Mouse (Mus musculus) mouse trophoblast stem cell (cell line): ENCODE measurements around the gene Atrnl1.

Experiments used
- in situ Hi-C, 2 experiments: fragments of 300-500 bp; cut with MseI, MboI; formaldehyde crosslinking; loops; 2 replicates in 1 of 2; 3 replicates in 1 of 2; pipeline ENCODE4 v1.15.1; 2025

The Atrnl1 gene

DNA sequence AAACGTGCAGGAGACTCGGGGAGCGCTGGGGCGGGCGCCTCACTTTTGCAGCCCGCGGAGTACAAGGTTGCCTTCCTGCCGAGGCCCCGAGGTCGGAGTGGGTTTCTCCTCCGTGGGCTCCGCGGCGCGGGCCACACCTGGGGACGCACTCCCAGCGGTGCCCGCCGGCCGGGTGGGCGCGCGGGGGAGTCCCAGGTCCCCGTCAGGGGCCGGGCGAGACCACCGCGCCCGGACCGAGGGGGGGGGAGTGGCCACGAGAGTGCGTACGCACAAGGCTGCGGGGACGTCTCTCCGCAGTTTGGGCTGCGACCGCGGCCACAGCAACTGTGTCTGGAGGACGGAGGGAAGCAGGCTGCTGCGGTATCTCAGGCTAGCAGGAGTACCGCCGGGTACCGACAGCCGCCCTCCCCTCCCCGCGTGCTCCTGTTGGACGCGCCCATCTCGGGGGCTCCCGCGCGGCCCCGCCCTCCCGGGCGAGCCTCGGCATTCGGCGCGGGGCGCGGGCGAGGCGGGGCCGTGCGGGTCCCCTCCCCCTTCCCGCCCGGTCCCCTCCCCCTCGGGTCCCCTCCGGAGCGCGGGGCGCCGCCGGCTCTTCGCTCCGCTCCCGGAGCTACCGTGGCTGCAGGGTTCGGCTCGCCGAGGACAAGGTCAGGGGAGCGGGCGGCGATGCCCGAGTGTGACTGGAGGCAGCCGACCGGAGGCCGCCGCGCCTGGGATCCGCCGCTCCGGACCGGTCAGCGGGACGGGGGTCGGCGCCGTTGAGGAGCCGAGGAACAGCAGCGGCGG is at the start of gene Atrnl1:
TSS of gene Atrnl1 (plus strand) at position 559 of the 786 bp plus-strand sequence.
- in situ Hi-C loops = no loop called here

DNA sequence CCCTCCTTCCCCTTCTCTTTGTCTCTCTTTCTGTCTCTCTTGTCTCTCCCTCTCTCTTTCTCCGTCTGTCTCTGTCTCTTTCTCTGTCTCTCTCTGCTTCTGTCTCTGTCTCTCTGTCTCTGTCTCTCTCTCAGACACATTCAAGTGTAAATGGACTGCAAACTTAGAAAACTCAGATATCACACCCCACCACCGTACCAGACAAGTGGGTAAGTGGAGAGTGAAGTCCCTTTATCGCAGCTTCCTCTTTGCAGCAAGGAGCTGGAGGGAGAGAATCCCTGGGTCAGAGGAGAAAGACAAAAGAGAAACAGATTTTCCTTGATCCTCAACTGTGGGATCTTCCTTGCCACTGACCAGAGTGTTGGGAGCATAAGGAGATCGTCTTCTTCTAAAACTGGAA is 49.3 kb upstream of the Atrnl1 start:
- in situ Hi-C loops = no loop called here

DNA sequence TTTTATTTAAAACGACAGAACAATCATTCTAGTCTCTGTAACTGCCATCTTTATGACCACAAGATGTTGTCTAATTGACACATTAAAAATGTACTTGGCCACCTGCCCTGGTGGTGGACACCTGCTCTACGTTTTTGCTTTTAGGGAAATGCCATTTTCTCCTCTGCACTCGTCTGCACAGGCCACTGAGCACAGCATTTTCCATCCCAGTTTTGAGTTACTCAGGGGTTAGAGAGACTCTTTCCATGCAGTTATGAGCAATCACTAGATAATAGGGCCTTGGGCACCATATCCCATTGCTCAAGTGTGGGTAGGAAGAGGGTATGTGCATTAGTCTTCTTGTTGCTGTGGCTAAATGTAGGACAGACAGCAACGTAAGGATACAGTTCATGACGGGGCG is 41.8 kb upstream of the Atrnl1 start:
- in situ Hi-C loops = no loop called here

DNA sequence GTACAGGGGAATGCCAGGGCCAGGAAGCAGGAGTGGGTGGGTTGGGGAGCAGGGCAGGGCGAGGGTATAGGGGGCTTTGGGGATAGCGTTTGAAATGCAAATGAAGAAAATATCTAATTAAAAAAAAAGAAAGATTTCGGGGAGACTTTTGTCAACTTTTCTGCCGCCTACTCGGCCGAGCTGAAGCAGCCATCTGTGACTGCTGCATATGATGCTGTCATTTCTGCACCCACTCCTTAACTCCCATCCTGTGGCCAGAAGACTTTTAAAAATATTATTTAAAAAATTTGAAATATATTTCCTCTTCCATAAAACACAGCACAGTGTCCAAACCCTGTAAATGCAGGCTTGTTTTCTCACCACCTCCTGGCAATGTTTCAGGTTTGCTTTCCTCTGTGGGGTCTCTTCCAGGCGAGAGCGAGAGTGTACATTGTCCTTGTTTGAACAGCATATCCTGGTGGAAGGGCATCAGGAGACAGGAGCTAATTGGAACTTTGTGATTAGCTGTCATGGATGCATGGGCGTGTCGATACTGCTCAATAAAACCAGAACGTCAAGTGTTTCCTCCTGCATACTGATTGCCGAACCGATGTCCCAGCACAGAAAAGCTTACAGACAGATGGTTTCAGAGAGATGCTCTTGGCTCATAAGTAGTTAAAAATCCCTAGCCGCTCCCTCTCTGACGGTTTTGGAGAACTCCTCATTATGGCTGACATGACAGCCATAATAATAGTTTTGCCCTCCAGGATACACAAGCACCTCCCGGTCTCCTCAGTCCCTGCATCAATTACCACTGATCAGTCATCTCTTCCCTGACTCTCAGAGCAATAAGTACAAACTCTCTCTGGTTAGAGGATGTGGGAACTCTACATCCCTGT is 38.2 kb upstream of the Atrnl1 start:
- in situ Hi-C loops = no loop called here

DNA sequence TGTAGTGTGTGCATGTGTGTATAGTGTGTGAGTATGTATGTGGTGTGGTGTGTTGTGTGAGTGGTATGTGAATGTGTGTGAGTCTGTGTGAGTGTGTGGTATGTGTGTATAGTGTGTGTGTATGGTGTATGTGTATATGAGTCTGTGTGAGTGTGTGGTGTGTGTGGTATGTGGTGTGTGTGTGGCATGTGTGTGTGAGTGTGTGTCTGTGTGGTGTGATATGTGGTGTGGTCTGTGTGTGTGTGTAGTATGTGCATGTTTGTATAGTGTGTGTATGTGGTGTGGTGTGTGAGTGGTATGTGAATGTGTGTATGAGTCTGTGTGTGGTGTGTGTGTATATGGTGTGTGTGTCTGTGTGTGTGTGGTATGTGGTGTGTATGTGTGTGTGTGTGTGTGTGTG is 37.4 kb upstream of the Atrnl1 start:
- in situ Hi-C loops = no loop called here

DNA sequence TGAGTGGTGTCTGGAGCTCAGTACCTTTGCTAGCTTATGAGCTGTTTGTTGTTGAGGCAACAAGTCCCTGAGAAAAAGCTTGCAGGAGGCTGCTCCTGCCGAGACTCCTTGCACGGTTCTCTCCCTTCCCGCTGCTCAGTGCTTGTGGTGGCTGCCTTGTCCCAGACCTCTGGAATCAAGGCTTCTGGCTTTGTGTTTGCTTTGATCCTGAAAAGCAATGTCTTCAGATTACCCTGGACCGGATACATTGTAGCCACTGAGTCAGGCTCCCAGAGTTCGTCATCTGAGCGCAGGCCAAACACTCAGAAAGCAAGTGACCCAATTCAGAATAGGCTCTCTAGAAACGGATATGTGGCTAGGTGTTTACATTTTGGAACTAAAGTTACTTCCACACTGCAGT is 35.8 kb upstream of the Atrnl1 start:
- in situ Hi-C loops = no loop called here

DNA sequence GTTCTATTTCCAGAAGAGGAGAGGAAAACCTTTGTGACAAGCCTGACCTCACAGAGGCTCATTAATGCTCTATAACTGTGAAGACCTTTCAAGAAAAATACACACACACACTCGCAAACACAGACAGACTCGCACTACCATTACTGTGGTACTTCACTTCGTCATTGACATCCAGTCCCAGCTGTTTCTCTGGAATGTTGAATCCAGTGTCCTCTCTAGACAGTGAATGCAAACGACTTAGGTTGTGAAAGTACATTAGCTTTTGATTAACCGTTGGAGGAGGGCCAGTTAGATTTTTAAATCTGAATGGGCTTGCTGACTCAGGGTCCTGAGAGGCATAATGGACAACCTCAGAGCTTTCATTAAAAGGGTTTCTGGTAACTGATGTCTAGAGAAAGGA is 34.0 kb upstream of the Atrnl1 start:
- in situ Hi-C loops = no loop called here

DNA sequence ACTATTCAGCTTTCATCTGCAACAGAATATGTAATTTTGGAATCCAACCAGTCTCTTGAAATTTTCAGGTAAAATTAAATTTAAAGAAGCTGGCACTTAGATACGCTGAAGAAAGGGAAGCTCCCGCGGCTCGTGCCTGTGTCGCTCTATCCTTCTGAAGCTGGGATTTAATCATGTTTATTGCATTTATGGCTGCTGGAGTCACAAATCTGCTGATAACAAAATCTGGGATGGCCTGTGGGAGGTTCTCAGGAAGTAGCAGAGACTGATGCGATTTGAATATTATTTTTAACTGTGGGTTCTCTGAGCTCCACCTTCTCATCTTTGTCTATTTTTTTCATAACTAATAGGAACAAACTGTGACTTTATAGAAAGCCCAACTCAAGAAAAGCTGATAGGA is 33.6 kb upstream of the Atrnl1 start:
- in situ Hi-C loops = no loop called here

DNA sequence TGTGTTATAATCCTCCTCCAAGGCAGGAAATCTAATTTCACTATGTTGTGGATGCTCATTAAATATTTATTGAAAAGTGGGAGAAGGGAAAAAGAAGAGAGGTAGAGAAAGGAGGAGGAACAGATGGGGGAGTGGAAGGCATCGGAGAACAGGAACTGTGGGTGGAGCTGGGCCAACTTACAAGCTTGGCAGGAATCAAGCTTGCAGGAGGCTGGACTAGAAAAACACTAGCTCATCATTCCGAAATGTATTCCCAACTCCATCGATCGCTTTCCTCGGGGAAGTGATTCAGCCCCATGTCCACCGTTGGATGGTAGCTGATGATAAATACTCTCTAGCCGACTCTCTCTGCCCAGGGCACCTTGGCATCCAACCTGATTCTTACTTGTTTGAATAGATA is 29.9 kb upstream of the Atrnl1 start:
- in situ Hi-C loops = no loop called here

DNA sequence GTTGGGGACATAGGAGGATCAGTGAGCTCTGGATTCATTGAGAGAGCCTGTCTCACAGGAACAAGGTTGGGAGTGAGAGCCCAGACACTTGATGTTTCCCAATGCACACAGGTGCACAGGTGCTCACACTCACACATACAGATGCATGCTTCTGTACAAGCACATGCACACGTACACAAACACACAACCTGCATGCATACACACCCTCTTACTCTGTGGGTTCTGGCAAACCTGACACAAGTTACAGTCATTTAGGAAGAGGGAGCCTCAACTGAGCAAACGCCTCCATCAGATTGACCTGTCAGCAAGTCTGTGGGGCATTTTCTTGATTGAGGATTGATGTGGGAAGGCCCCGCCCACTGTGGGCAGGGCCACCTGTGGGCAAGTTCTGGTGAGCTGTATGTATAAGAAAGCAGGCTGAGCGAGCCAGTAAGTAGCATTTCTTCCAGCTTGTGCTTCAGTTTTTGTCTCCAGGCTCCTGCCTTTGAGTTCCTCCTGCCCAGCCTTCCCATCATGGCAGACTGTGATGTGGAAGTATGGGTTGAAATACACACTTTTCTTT is 25.5 kb upstream of the Atrnl1 start:
- in situ Hi-C loops = no loop called here

DNA sequence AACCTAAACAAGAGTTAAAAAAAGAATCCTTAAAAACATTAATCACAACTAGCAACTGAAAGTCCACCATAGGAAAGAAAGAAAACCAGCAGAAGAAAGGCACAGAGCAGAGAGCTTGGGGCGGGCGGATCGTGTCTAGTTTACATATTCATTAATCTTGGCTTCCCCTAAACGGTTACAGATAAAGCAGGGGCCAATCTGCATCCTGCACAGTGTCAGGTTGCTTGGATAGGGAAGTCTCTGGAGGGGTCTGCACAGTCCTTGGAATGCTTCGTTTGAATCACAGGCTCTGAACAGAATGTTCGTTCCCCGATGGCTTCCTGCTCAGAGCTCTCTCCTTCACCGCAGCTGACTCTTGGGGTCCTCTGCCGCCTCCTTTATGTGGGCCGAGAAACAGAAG is 24.7 kb upstream of the Atrnl1 start:
- in situ Hi-C loops = no loop called here

DNA sequence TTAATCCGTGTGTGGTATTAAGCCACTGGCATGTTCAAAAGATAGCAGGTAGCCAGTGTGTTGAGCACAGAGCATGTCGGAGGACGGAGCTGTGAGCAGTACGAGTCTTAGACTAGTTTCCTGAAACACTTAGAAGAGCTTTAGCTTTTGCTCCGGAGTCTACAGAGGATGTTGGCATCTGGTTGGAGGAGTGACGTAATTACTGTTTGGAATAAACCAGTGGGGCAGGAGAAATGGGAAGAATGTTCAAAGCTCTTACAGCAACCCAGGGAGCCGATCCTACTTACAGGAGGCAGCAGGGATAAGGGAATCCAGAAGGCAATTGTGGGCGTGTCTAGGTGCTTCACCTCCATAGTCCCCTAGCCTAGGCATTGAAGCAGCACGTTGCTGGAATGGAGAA is 21.3 kb upstream of the Atrnl1 start:
- in situ Hi-C loops = no loop called here

DNA sequence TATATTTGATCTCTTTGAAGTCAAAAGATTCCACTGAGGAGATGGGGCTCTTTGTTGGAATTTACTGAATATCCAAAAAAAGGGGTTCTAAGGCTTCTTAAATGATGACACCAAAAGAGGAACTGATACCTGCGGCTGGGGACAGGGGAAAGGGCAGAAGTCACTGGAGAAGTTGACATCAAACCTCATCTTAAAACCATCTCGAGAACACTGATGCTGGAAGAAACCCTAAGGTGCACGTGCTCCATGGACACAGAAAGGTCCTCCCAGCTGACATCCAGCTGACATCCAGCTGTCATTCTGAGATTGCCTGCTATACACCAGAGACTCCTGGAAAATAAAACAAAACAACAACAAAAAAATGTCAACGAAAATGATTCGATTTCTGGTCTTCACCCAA is 19.9 kb upstream of the Atrnl1 start:
- in situ Hi-C loops = no loop called here

DNA sequence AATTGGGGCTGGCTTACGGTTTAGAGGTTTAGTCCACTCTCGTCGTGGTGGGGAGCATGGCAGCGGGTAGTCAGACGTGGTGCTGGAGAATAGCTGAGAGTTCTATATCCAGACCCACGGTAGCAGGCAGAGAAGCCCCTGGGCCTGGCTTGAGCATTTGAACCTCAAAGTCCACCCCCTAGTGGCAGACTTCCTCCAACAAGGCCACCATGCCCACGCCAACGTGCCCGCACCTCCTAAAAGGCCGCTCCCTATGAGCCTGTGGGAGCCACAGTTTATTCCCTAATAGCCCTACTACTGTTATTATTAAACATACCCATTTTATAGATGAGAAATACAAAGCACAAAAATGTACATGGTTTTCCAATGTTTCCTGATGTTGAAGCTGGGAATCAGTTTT is 19.2 kb upstream of the Atrnl1 start:
- in situ Hi-C loops = no loop called here

DNA sequence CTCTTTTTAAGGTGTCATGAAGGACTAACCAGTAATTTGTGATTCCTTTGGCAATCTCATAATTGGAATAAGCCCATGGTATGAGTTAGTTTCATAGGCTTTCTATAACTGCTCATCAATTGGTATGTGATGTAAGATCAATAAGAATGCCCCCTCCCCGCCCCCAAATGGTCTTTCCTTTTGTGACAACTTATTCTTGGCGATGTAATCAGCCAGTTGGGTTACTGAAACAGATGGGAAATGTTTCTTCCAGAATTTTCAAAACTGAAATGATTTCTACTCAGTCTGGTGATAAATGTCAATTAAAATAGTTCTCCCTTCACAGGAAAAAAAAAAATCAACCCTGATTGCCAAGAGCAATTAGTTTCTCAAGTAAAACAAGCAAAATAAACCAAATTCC is 18.5 kb upstream of the Atrnl1 start:
- in situ Hi-C loops = no loop called here

DNA sequence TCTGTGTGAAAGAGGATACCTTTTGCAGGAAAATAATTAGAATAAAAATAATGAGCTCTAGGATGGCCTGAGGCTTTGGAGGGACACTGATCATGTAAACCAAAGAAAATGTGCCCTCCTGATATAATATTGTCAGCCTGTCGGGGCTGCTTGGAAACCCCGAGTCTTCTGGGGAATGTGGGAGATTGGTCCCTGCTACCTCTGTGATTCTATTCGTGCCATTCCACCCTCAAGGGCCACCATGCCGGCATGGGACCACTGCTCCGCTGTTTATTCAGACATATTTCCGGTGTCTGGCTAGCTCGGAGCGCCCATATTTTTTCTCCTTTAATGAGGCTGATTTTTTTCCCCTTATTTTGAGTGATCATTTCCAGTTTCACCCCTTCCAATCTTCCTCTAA is 11.7 kb upstream of the Atrnl1 start:
- in situ Hi-C loops = no loop called here

DNA sequence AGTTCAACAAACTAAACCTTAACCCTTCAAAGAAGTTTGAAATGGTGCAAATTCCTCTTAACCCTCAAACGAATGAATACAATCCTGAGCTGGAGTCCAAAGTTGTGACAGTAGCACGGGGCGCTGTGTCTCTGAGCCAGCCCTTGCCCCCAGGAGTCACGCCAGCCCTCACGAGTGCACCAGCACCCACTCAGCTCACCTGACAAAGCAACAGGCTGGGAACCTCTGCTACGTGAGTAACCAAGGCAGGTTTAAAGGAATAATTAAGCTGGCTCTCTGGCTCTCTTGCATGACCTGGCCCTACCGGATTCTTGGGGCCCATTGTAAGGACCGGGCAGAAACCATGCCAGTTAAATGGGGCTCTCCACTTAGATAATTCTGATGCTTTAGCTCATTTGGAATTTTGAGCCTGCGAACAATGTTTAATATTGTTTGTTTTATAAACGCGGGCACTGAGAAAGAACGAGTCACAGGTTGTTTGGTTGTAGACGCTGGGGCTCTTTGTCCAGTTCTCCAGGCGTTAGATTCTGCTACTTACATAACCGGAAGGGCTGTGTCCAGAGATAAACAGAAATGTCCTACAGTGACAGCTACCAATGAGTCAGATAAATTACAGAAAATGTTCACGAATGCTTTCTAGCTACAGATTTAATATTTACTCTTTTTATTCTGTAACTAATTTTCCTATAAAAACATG is 10.5 kb upstream of the Atrnl1 start:
- in situ Hi-C loops = no loop called here

DNA sequence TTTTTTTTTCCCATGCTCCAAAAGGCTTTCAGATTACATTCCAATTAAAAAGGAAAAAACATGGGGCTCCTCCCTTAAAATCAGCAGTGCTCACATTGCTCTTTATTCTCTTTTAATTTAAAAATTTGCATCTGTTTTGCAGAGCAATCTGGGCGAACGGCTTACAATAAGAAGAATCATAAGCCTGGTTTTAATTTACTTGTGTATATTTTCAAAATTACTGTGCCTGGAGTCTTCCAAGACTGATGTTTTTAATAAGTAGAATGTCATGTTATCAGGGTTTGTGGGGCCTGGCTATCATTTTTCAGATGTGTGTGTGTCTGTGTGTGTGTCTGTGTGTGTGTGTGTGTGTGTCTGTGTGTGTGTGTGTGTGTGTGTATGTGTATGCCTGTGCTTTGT is 9.9 kb upstream of the Atrnl1 start:
- in situ Hi-C loops = no loop called here

DNA sequence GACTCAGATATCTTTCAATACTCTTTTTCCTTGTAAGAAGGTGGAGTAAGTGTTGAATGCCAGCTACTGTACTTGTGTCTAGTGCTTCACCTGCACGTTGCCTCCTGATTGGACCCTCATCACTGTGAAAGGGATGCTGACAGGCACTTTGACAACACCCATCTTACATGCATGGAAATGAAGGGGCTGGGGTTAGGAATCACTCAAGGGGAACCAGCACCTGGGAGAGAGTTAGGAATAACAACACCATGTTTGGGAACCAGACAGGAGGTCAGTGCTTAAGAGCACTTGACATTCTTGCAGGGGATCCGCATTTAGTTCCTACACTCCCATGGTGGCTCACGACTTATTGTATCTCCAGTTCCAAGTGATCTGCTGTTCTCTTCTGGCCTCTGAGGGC is 7.2 kb upstream of the Atrnl1 start:
- in situ Hi-C loops = no loop called here

DNA sequence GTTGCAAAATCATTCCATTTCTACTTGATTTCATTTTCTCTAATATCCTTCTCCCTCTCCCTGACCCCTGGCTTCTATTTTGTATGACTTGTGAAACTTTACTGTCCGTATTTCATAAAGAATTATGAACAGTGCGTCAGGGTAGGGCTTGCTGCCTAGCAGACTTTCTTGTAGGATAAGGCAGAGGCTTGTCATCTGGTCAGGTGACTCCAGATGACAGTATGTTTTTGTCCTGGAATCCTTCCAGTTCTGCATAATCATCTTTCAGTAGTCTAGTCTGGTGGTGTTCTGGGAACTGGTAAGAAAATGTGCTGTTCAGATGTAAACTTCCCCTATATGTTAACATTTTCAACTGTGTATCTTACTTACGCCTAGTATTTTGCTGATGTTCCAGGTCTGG is 4.9 kb upstream of the Atrnl1 start:
- in situ Hi-C loops = no loop called here

DNA sequence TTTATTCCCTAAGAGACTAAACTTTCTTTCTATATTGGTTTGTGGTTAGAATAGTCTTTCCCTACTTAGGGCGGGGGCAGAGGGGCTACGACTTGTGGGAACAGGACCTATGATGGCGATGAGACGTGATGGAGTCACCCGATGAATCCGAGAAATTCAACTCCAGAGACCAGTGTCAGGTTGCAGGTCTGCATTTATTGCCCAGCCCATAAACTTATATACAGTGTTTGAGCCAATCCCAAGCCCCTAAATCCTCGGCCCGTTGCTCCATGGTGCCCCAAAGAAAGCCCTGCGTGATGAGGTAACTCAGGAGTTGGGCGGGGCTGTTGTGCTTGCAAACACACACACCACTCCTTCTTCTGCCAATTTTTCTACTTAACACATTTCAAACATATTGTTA is 4.5 kb upstream of the Atrnl1 start:
- in situ Hi-C loops = no loop called here

DNA sequence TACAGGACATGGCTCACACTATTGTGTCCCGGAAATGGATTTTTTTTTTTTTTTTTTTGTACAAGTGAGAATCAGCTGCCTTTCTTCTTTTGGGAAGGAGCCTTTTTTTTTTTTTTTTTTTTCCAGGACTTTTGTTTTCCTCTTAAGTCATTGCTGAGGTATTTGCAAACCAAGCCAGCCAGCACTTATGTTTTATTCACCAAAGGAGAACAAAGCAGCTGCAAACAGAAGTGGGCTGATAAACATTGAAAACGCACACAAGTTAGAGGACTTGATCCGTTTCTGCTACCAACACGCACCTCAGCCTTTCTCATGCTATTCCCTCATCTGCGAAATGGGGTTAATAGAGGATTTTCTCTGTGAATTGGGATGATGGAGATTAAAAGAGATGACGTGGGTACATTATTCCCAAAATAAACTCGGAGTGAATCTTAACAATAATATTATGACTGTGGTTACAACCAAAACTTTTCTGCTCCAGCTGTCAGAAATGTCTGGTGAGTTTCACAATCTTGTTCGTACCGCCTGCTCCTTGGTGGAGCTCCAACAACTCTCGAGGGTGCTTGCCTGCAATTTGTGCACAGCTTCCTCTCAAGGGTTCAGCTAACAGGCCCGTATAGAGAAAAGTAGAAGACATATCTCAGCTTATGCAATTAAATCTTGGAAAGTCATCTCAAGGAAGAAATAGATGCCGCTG is 1.3 kb upstream of the Atrnl1 start:
- in situ Hi-C loops = no loop called here
